Mouse (Mus musculus) G1E-ER4 (cell line): Measurements from ENCODE around the gene Xkr8. TPM values are rescaled to one million over a fixed set of nuclear protein-coding genes. Genes with fewer than 3 reads are reported as not detected.

Experiments used
- GATA1 ChIP-seq: IDR thresholded peaks from one replicate; pipeline ENCODE4 v1.8.0; 2012; ENCODE audit warnings: low read length, inconsistent platforms
- polyA plus RNA-seq: library from polyadenylated mRNA; stranded (reverse); fragments of >175 nt; gene quantifications from 2 replicates; pipeline ENCODE4 v1.2.3, GENCODE M21; 2012

The Xkr8 gene
- polyA plus RNA-seq, 1 experiment, result 0.70 TPM

GRCm38 (mm10) chr4:132746911-132747517 lies 14.7 kb upstream of the Xkr8 start:
- no peak for TF ChIP-seq GATA1

GRCm38 (mm10) chr4:132743992-132744911 lies 11.9 kb upstream of the Xkr8 start:
- TF ChIP-seq GATA1, result no peak

GRCm38 (mm10) chr4:132741491-132741890 lies 9.1 kb upstream of the Xkr8 start:
- no peak for TF ChIP-seq GATA1

- no peak for TF ChIP-seq GATA1
These were observed 3.5 kb upstream of the Xkr8 start for GRCm38 (mm10) chr4:132735894-132736293.

GRCm38 (mm10) chr4:132735389-132735788 lies 3.0 kb upstream of the Xkr8 start:
- TF ChIP-seq GATA1, result no peak

- no peak for TF ChIP-seq GATA1
These were observed 2.4 kb upstream of the Xkr8 start for GRCm38 (mm10) chr4:132734766-132735165.

GRCm38 (mm10) chr4:132733071-132733770 lies 875 bp upstream of the Xkr8 start:
- no peak for TF ChIP-seq GATA1

- no peak for TF ChIP-seq GATA1
These were observed 730 bp downstream of the Xkr8 start for GRCm38 (mm10) chr4:132731616-132732015.

GRCm38 (mm10) chr4:132728233-132728632 lies 4.1 kb downstream of the Xkr8 start:
- TF ChIP-seq GATA1, result no peak

- no peak for TF ChIP-seq GATA1
These were observed 14.1 kb downstream of the Xkr8 start for GRCm38 (mm10) chr4:132718251-132718650.

GRCm38 (mm10) chr4:132713181-132713580 lies 19.2 kb downstream of the Xkr8 start:
- no peak for TF ChIP-seq GATA1

- no peak for TF ChIP-seq GATA1
These were observed 25.5 kb downstream of the Xkr8 start for GRCm38 (mm10) chr4:132706885-132707284.

- TF ChIP-seq GATA1, result no peak
These were observed 30.3 kb downstream of the Xkr8 start for GRCm38 (mm10) chr4:132702076-132702475.

- TF ChIP-seq GATA1, result no peak
These were observed 39.0 kb downstream of the Xkr8 start for GRCm38 (mm10) chr4:132693366-132693765.

GRCm38 (mm10) chr4:132689634-132690033 lies 42.7 kb downstream of the Xkr8 start:
- no peak for TF ChIP-seq GATA1
